Mouse (Mus musculus) thymus, adult 2 months (tissue): Measurements from ENCODE around the gene Gabbr2.

Experiments
- CTCF ChIP-seq: fragments of 200-500 bp; IDR thresholded peaks from 2 replicates; pipeline ENCODE4 v1.5.1; 2012; ENCODE audit warnings: mild to moderate bottlenecking, control low read depth, low read length, moderate library complexity, borderline replicate concordance; ENCODE audit not compliant: control insufficient read depth, poor library complexity, insufficient read depth; ENCODE audit errors: extremely low read depth
- POLR2A ChIP-seq: fragments of 200-500 bp; IDR thresholded peaks from 2 replicates; pipeline ENCODE4 v1.6.1; 2012; ENCODE audit warnings: mild to moderate bottlenecking, low read length, control low read depth, moderate library complexity; ENCODE audit not compliant: control insufficient read depth, poor library complexity, insufficient read depth; ENCODE audit errors: extremely low read depth

DNA sequence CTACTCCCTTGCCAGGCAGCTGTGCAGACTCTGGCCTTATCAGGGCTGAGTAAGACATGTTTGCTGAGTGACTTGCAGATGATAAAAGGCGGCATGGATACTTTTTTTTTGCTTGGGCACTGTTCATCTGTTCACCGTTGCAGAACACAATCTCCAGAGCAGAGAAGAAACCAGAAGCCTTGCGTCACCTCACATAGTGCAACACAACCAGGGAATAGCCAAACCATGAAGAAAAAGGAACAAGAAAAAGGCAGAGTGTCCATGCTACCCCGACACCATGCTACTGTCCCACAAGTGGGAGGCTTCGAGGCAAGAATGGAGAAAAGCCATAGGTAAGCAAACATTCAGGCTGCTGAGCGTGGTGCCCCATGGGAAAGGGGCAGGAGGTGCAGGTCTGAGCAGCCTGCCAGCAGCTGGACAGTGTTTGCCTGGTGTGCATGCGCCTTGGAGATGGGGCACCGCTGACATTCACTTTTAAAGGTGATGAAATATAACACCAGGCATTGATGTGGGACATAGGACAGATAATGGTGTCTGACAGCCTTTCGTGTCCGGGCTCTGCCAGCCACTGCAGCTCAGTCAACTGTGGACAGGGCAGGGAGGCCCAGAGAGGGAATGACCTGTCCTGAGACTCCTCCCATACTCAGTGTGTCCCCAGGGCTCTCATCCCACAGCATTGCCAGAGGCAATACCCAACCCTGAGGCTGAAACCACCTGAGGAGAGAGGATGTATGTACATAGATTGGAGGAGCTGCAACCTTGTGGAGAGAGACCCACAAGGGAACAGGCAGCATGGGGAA is 31.3 kb upstream of the Gabbr2 start:
- TF ChIP-seq CTCF (no peak), POLR2A (no peak)
